Mouse (Mus musculus) neural tube, embryonic 12.5 days (tissue): Measurements from ENCODE around the gene Focad. TPM values are rescaled to one million over a fixed set of nuclear protein-coding genes. Genes with fewer than 3 reads are reported as not detected.

Source experiments
- ATAC-seq: fragments of 200-750 bp; cut with Nextera tagmentation; 2 replicates; pipeline ENCODE4 v1.8.0; 2017; ENCODE audit warnings: low read depth, mild to moderate bottlenecking, moderate TSS enrichment, moderate library complexity; ENCODE audit not compliant: low FRiP score
- H3K27ac ChIP-seq: fragments of 300-500 bp; sonication (generic); 2 replicates; pipeline ENCODE4 v1.5.1; 2016
- H3K27me3 ChIP-seq: fragments of 300-500 bp; sonication (generic); replicated peaks from 2 replicates; pipeline ENCODE4 v1.6.1; 2016; ENCODE audit warnings: mild to moderate bottlenecking
- H3K36me3 ChIP-seq: fragments of 300-500 bp; sonication (generic); 2 replicates; pipeline ENCODE4 v1.6.1; 2016; ENCODE audit warnings: mild to moderate bottlenecking
- H3K4me1 ChIP-seq: fragments of 300-500 bp; sonication (generic); 2 replicates; pipeline ENCODE4 v1.6.1; 2016
- H3K4me2 ChIP-seq: fragments of 300-500 bp; sonication (generic); replicated peaks from 2 replicates; pipeline ENCODE4 v1.6.1; 2016; ENCODE audit warnings: mild to moderate bottlenecking
- H3K4me3 ChIP-seq: fragments of 300-500 bp; sonication (generic); 2 replicates; pipeline ENCODE4 v1.5.1; 2016
- H3K9ac ChIP-seq: fragments of 300-500 bp; sonication (generic); 2 replicates; pipeline ENCODE4 v1.6.1; 2016; ENCODE audit warnings: mild to moderate bottlenecking
- H3K9me3 ChIP-seq: fragments of 300-500 bp; sonication (generic); 2 replicates; pipeline ENCODE4 v1.6.1; 2016; ENCODE audit warnings: mild to moderate bottlenecking
- WGBS: fragments of 180-500 bp; shearing (Covaris S2); methylation state at CpG from one replicate; pipeline ENCODE4 v1.1.7; 2016; 5-methylcytosine and 5-hydroxymethylcytosine counted together
- microRNA counts: library from miRNA; unstranded; fragments of <30 nt; microRNA quantifications from one replicate; lab custom pipeline; 2017
- microRNA-seq: library from miRNA; unstranded; fragments of <30 nt; microRNA quantifications from one replicate; pipeline ENCODE4, GENCODE M21; 2017
- polyA plus RNA-seq: library from polyadenylated mRNA; unstranded; fragments of >200 nt; fragmentation: Nextera tagmentation; extraction: Ambion mirVana; gene quantifications from 2 replicates; pipeline ENCODE4 v1.2.1, GENCODE M21; 2016

Gene Focad
- polyA plus RNA-seq, 1 experiment from 2014 or later = 14.0 TPM

GRCm38 (mm10) chr4:88458673-88459072, 364.2 kb downstream of the Focad start:
- Histone ChIP-seq H3K9me3 (no peaks in the 10 kb centered on the region), H3K4me1 (no peaks in the 10 kb centered on the region)
- no peak for ATAC-seq

More at GRCm38 (mm10) chr4:88458673-88459072, 364.2 kb downstream of the Focad start:
- Histone ChIP-seq H3K36me3 (no peaks in the 10 kb centered on the region), H3K4me2 (no peak overlapping the region), H3K27ac (no peak overlapping the region), H3K9ac (no peak overlapping the region), H3K4me3 (no peak overlapping the region), H3K27me3 (no peaks in the 10 kb centered on the region)
- WGBS = 79% methylated on average over 2 of the region's 2 CpGs

MicroRNAs within 50 kb of the gene (microRNA counts, 519-probe panel; counts per million panel counts)
- microRNA mmu-miR-491 (lab: Ali Mortazavi, UCI) = 342 counts per million, percentile 67 among the panel's probes with 10 or more counts

Small RNA genes lying within 50 kb of the gene (microRNA-seq; reads per million reads assigned to microRNA genes)
- gene Mir491 = 1.3 reads per million

Other genes starting within 250 kb of the Focad start
- 76.3 and 90.5 TPM in 2 replicates for gene Mllt3, start 61.3 kb upstream of the Focad start, polyA plus RNA-seq